Mouse (Mus musculus): ENCODE data around the gene Gm29427. TPM values are rescaled to one million over a fixed set of nuclear protein-coding genes. Genes with fewer than 3 reads are reported as not detected.

Gm29427 gene
- total RNA-seq, 2 experiments from 2014 or later, result not detected

- no peak for ATAC-seq (replicated peaks; ENCODE audit: poor library complexity, severe bottlenecking)
These were observed 17.4 kb upstream of the Gm29427 start for GRCm38 (mm10) chr1:130732706-130733658.

GRCm38 (mm10) chr1:130731741-130732337 lies 16.2 kb upstream of the Gm29427 start, which contains the start of gene AA986860:
Gene AA986860, plus strand, starts transcription at chr1:130731976.
- no peak for ATAC-seq (replicated peaks; ENCODE audit: poor library complexity, severe bottlenecking)

DNA sequence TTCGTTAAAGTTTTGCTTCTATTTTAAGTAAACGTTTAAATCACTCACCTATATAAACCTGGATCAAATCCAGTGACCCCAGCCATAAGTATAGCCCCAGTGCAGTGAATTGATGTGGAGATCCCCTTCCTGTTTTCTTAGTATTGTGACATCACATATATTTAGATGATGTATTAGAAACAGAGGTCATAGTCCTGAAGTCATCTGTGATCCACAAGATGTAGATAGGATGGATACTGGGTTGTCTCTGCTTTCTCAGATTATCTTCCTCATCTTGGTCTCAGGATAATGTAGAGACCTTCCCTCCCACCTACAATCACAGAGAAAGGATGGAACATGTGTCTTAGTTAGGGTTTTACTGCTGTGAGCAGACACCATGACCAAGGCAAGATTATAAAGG lies 13.6 kb upstream of the Gm29427 start, which contains the start of gene Pfkfb2:
Pfkfb2 (minus strand) TSS at position 101 of the 400 bp plus-strand sequence.
- ATAC-seq (replicated peaks; ENCODE audit: poor library complexity, severe bottlenecking), result no peak

- ATAC-seq (replicated peaks; ENCODE audit: poor library complexity, severe bottlenecking), result no peak
These were observed 13.1 kb upstream of the Gm29427 start for GRCm38 (mm10) chr1:130728708-130729107.

DNA sequence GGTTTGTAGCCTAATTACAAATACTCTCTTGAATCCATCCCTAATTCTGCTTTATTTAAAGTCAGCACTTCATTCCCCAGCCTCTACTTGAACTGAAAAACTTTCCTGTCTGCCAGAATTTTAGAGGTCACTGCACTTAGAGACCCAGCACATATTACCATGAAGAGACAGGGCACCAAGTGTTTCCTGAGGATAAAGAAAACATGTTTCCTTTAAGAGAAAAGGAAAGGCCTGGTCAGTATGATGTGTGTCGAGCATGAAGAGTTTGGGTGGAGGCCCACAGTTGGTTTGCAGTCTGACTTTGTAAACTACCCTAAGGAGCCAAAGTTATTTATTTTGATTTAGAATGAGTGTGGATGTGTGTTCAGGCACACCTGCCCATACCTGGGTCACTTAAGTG lies 12.5 kb upstream of the Gm29427 start:
- no peak for ATAC-seq (replicated peaks; ENCODE audit: poor library complexity, severe bottlenecking)

GRCm38 (mm10) chr1:130726396-130726795 lies 10.8 kb upstream of the Gm29427 start:
- ATAC-seq (replicated peaks; ENCODE audit: poor library complexity, severe bottlenecking), result no peak

- no peak for ATAC-seq (replicated peaks; ENCODE audit: poor library complexity, severe bottlenecking)
These were observed 8.6 kb upstream of the Gm29427 start for GRCm38 (mm10) chr1:130724206-130724605.

DNA sequence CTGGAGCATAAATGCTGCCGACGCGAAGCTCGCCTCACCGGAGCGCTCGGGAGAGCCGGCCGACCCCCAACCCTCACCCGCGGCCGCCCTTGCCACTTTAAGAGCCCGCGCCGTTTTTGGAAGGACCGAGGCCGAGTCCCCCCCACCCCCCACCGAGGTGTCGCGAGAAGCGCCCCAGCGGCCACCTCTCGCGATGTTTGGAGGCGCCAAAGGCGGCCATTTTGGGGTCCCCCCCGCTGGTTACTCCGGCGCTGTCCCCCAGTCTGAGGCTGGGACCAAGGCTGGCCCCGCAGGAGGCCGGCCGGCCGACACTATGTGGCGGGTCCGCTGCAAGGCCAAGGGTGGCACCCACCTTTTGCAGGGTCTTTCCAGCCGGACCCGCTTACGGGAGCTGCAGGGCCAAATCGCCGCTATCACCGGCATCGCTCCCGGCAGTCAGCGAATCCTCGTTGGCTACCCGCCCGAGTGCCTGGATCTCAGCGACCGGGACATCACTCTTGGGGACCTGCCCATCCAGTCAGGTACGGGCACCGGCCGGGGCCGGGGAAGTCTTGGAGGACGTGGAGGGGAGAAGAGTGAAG lies 1.8 kb upstream of the Gm29427 start, which contains the start of gene Yod1:
Yod1 (plus strand) TSS at position 37 of the 581 bp plus-strand sequence.
- ATAC-seq (replicated peaks; ENCODE audit: poor library complexity, severe bottlenecking), result peak; percentile 72

GRCm38 (mm10) chr1:130716513-130717290 lies 1.1 kb upstream of the Gm29427 start:
- peak; percentile 10 for ATAC-seq (replicated peaks; ENCODE audit: poor library complexity, severe bottlenecking)

- ATAC-seq (replicated peaks; ENCODE audit: poor library complexity, severe bottlenecking), result peak; percentile 2
These were observed 566 bp upstream of the Gm29427 start for GRCm38 (mm10) chr1:130716218-130716512.

GRCm38 (mm10) chr1:130714046-130714445 lies 1.6 kb downstream of the Gm29427 start:
- ATAC-seq (replicated peaks; ENCODE audit: poor library complexity, severe bottlenecking), result no peak

DNA sequence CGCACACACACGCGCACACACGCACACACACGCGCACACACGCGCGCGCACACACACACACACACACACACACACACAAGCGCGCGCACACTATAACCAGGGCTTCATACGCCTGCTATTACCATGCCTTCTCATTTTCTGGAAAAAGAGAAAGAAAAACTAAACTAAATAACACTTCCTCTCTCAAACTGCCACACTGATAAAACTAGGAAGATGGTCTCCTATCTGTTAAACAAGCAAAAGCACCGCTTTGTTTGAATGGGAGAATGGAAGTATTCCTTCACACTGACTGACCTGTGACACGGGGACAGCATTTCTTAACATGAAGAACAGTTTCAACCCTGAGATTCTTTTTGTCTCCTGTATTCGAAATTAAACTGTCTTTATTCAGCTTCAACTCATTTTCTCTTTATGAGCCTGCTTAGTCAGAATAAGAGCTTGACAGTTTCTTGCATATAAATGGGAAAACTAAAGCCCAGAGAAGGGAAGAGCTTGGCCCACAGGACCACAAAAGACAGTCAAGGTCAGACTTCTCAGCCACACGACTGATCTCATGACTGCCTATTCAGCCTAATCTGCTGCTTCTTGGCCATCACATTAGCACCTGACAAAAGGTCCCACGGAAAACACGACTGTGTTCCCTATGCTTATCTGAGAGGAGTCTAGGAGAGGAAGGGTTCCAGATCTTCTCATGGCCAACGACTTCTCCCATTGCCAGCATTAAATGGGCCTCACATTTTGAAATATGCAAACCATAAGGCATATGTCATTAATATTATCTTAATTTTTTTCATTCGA lies 5.1 kb downstream of the Gm29427 start:
- ATAC-seq (replicated peaks; ENCODE audit: poor library complexity, severe bottlenecking), result no peak

- no peak for ATAC-seq (replicated peaks; ENCODE audit: poor library complexity, severe bottlenecking)
These were observed 12.0 kb downstream of the Gm29427 start for GRCm38 (mm10) chr1:130703613-130704012.

DNA sequence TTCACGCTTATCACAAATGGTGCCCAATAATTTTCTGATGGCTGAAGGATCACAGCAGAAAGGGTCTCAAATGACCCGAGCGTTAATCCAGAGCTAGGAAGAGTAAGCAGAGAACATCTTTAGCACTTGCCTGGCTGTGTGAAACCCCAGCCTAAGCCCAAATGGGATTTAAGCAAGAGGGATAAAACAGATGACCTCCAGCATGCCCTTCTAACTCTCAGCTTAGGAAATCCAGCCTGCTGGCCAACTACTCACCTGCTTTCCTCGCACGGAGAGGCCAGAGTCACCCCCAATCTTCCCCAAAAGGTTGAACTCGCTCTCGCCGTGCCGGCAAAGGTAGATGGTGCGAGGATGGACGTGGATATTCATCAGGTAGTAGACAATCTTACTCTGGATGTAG lies 13.6 kb downstream of the Gm29427 start:
- ATAC-seq (replicated peaks; ENCODE audit: poor library complexity, severe bottlenecking), result no peak

DNA sequence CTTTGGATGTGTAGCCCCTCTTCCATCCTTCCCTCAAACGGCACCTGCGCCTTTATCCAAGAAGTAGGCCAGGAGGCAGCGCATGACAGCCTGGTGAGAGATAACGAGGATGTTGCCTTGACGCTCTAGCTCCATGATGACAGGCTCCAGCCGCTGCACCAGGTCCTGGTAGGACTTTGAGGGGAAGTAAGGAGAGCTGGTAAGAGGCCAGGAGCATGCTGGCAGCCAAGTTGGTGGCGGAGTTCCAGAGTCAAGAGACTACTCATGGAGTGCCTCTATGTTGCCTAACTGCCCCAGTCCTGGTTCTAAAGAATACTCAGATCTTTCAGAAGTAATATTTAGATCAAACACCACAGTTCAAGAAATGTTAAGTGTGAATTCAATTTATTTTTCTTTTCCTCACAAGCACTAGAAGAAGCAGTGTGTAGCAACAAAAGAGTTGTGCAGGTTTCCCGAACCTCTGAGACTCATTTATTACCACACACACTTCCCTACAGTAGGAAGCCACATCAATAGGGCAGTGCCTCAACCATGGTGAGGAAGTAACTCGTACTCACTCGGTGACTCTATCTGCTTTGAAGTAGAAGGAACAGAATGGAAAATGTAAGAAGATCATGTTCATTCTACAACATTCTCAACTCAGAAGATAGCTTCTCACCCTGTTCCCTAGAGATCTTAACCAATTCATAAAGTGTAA lies 15.5 kb downstream of the Gm29427 start:
- no peak for ATAC-seq (replicated peaks; ENCODE audit: poor library complexity, severe bottlenecking)

DNA sequence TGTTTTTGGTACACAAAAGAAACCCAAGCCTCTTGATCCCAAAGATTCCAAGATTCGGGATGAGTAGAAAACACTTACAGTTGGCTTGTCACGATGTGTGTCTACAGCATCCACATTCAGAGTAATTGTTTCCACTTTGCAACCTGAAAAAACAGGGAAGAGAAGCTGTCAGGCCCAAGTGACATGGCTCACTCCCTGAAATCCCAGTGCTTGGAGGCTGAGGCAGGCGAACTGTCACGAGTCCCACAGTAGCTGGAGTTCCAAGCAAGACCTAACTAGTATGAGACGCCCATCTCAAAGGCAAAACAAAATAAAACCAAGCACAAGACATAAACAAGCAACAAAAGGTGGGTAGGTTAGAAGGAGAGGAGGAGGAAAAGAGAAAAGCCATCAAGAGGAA lies 17.0 kb downstream of the Gm29427 start:
- no peak for ATAC-seq (replicated peaks; ENCODE audit: poor library complexity, severe bottlenecking)

GRCm38 (mm10) chr1:130683905-130684304 lies 31.7 kb downstream of the Gm29427 start:
- no peak for ATAC-seq (replicated peaks; ENCODE audit: poor library complexity, severe bottlenecking)

DNA sequence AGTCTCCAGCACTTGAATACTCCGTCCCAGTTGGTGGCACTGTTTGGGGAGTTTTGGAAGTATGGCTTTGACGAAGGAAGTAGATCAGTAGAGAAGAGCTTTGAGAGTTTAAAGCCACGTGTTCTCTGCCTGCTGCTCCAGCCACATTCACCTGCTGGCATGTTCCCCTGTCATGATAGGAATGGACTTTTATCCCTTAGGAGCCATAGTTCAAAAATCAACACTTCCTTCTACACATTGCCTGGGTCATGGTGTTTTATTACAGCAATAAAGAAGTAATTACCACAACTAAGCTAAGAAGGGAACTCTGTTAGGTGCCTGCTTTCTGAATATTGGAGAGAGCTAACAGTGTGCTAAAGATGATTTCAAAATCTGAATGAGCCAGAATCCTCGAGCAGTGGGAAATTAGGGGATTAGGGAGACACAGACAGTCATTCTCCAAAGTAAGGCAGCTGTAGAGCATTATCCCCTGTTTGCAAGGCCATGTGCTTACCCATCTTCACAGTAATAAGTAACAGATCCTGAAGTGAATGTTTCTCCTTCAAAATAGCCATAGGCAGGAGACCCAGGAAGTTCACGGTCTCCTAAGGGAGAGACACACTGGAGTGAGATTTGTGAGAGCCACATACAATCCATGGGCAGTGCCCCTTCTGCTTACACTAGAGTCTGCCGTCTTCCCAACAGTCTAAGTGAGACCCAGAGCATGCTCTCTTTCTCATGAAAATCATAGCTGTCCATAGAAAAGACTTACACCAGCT lies 33.8 kb downstream of the Gm29427 start:
- no peak for ATAC-seq (replicated peaks; ENCODE audit: poor library complexity, severe bottlenecking)

Data from granulocyte monocyte progenitor cell, adult 5-6 weeks (primary cell).